Mouse (Mus musculus) liver, embryonic 11.5 days (tissue): ENCODE measurements at regions not wholly inside any gene's neighbourhood (a gene's known extent, or its start where the extent isn't known, plus 50 kb on each side); places are given as distances from the start of the nearest gene placed in this dataset.

Experiments
- ATAC-seq: fragments of 200-750 bp; cut with Nextera tagmentation; replicated peaks from 2 replicates; pipeline ENCODE4 v1.8.0; 2017; ENCODE audit warnings: moderate number of reproducible peaks, mild to moderate bottlenecking, moderate TSS enrichment, moderate library complexity; ENCODE audit not compliant: low FRiP score
- DNase-seq: peaks from one replicate; pipeline ENCODE4 v3.0.0-alpha.2; 2017; ENCODE audit warnings: low spot score
- H3K27ac ChIP-seq: fragments of 300-500 bp; sonication (generic); 2 replicates; pipeline ENCODE4 v1.5.1; 2014; ENCODE audit warnings: mild to moderate bottlenecking, low read depth, low read length, control low read depth
- H3K27me3 ChIP-seq: fragments of 300-500 bp; sonication (generic); replicated peaks from 2 replicates; pipeline ENCODE4 v1.6.1; 2014; ENCODE audit warnings: low read length, mixed read lengths; ENCODE audit not compliant: control insufficient read depth, insufficient read depth
- H3K36me3 ChIP-seq: fragments of 300-500 bp; sonication (generic); 2 replicates; pipeline ENCODE4 v1.6.1; 2014; ENCODE audit warnings: mild to moderate bottlenecking, low read length, moderate library complexity, mixed read lengths; ENCODE audit not compliant: control insufficient read depth, insufficient read depth
- H3K4me1 ChIP-seq: fragments of 300-500 bp; sonication (generic); replicated peaks from 2 replicates; pipeline ENCODE4 v1.6.1; 2014; ENCODE audit warnings: low read length, mixed read lengths; ENCODE audit not compliant: control insufficient read depth, insufficient read depth
- H3K4me2 ChIP-seq: fragments of 300-500 bp; sonication (generic); 2 replicates; pipeline ENCODE4 v1.6.1; 2014; ENCODE audit warnings: mild to moderate bottlenecking, control low read depth, moderate library complexity
- H3K4me3 ChIP-seq: fragments of 300-500 bp; sonication (generic); 2 replicates; pipeline ENCODE4 v1.5.1; 2014; ENCODE audit warnings: low read depth, low read length, control low read depth
- H3K9ac ChIP-seq: fragments of 300-500 bp; sonication (generic); 2 replicates; pipeline ENCODE4 v1.6.1; 2014; ENCODE audit warnings: low read depth, low read length, control low read depth
- H3K9me3 ChIP-seq: fragments of 300-500 bp; sonication (generic); 2 replicates; pipeline ENCODE4 v1.6.1; 2016; ENCODE audit warnings: low read length, inconsistent platforms, mixed read lengths; ENCODE audit not compliant: control insufficient read depth
- WGBS: fragments of 180-500 bp; shearing (Covaris S2); extraction: QIAGEN DNeasy Blood & Tissue Kit; methylation state at CpG from one replicate; pipeline ENCODE4 v1.1.7; 2014; 5-methylcytosine and 5-hydroxymethylcytosine counted together

DNA sequence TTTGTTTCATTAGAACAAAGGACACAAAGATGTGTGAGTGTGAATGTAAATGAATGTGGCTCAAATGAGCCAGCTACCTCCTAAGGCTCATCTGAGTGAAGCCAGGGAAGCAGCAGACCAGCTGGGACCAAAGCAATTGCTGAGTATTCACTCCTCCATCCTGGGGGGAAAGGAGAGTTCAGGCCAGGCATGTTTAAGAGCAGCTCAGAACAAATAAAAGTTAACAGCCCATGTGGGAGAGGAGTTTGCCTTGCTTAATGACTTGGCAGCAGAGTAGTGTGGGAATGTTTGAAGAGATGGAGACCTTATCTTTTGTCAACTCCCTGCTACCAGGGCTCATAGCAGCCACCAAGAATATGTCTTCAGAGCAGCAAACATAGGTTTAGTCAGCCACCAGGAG lies 685.0 kb upstream of the Dpp10 start:
- DNase-seq: no peak
- Histone ChIP-seq H3K9me3 (no peaks in the 10 kb centered on the region), H3K36me3 (no peaks in the 10 kb centered on the region), H3K4me1 (no peaks in the 10 kb centered on the region), H3K27ac (no peak overlapping the region), H3K9ac (no peak overlapping the region), H3K27me3 (no peaks in the 10 kb centered on the region), H3K4me2 (no peak overlapping the region), H3K4me3 (no peak overlapping the region)
- ATAC-seq: no peak

DNA sequence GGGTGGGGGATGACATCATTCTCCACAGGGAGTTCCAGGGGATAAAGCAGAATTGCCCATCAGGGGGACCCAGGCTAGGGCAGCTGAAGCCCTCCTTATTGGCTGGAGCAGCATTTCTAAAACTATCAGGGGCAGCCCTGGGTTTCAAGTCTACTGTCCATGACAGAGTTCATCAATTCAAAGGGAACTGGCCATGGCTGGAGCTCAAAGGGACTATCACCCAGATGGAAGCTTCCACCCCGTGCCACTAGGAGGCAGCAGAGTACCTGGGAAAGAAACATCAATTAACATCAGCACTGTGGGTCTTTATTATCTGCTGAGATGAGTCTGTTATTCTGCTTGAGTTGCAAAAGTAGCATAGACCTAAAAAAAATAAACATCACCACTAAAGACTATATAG lies 672.7 kb upstream of the Dpp10 start:
- H3K36me3 ChIP-seq: no peaks in the 10 kb centered on the region
- ATAC-seq: no peak; the same call in 1 of the 2 replicates
- DNase-seq: no peak
- no peaks in the 10 kb centered on the region for H3K27me3 ChIP-seq
- H3K4me1 ChIP-seq: no peaks in the 10 kb centered on the region
- WGBS: 3% methylated on average over 1 of the region's 1 CpGs
- H3K9ac ChIP-seq: no peak overlapping the region
- no peak overlapping the region for H3K27ac ChIP-seq
- no peaks in the 10 kb centered on the region for H3K9me3 ChIP-seq
- no peak overlapping the region for H3K4me2 ChIP-seq
- H3K4me3 ChIP-seq: no peak overlapping the region

DNA sequence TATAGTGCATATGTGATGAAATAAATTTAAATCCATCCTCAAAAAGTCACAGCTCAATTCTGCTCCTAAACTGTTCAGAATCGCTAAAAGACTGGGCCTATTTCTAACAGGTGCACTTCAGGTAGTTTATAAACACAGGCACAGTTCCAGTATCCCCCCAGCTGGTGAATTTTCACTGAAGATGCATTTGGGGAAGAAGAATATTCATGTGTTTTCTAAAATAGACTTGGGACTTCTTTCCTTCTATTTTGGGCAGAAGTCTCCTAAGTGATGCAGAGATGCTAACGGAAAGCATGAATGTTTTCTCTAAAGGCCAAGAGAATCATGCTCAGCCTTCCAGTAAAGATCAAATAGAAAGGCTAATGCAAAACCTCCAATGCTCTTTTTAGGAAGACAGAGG lies 660.9 kb upstream of the Dpp10 start:
- DNase-seq: no peak
- 72% methylated on average over 2 of the region's 2 CpGs for WGBS
- Histone ChIP-seq H3K9ac (no peak overlapping the region), H3K9me3 (no peaks in the 10 kb centered on the region), H3K4me1 (no peaks in the 10 kb centered on the region), H3K27me3 (no peaks in the 10 kb centered on the region), H3K4me3 (no peak overlapping the region), H3K36me3 (no peaks in the 10 kb centered on the region), H3K4me2 (no peak overlapping the region), H3K27ac (no peak overlapping the region)
- no peak for ATAC-seq

DNA sequence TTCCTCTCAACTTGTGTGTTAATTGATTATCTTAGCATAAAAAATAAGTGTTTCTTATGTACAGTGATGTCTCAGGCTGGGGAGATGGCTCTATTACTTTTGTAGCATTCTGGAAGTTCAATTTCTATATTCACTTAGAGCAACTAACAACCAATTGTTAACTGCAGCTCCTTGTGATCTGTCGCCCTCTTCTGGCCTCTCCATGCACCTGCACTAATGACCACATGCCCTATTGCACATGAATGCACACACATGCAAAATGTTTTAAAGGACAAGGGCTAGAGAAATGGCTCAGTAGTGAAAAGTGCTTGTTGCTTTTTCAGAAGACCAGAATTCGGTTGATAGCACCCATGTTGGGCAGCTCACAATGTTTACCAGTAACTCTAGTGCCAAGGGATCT lies 629.1 kb upstream of the Dpp10 start:
- no peak overlapping the region for H3K4me3 ChIP-seq
- no peaks in the 10 kb centered on the region for H3K36me3 ChIP-seq
- ATAC-seq (no peak), DNase-seq (no peak)
- H3K27me3 ChIP-seq: no peaks in the 10 kb centered on the region
- no peak overlapping the region for H3K27ac ChIP-seq
- H3K9me3 ChIP-seq: no peaks in the 10 kb centered on the region
- H3K9ac ChIP-seq: no peak overlapping the region
- 19% methylated on average over 2 of the region's 2 CpGs for WGBS
- H3K4me1 ChIP-seq: no peaks in the 10 kb centered on the region
- no peak overlapping the region for H3K4me2 ChIP-seq

DNA sequence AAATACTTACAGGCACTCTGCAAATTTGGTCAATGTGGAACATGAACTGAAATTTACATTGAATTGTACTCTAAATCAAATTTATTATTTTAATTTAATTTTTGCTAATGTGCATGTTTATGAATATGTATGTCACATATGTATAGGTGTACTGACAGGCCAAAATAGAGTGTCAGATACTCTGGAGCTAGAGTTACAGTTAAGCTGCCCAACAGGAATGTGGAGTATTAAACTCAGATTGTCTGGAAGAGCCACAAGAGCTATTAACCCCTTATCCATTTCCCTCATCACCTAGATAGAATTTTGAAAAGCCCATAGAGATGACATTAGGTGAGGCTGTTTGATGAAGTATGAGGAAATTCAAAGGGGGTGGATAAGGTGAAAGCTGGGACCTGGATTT lies 607.5 kb upstream of the Dpp10 start:
- Histone ChIP-seq H3K27ac (no peak overlapping the region), H3K36me3 (no peaks in the 10 kb centered on the region), H3K9ac (no peak overlapping the region), H3K4me3 (no peak overlapping the region), H3K4me2 (no peak overlapping the region), H3K4me1 (no peaks in the 10 kb centered on the region), H3K9me3 (no peaks in the 10 kb centered on the region), H3K27me3 (no peaks in the 10 kb centered on the region)
- ATAC-seq (no peak), DNase-seq (no peak)

DNA sequence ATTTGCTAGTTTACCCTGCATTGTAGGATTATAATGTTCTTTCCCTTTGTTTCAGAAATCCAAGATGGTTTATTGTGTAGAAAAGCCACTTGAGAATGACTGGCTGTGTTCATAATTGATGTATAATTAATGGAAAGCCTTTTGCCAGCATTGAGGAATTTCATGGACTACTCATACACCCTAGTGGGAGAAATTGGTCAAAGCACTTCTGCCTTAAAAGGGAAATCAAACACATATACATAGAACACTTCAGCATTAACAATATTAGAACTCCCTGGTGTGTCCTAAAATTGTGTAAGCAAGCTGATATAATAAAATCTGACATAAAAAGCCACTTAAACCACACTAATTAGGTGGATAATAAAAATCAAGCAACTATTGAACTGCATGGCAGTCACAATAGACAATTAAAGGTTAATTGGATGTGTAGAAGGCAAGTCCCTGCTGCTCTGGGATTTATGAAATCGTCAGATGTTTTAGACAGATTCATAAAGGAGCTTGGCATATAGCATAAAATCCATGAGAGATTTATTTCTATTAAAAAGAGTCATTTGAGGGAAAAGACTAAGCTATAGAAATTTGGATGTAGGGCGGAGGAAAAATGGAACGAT lies 607.0 kb upstream of the Dpp10 start:
- DNase-seq: no peak
- Histone ChIP-seq H3K27me3 (no peaks in the 10 kb centered on the region), H3K36me3 (no peaks in the 10 kb centered on the region), H3K4me3 (no peak overlapping the region), H3K9ac (no peak overlapping the region), H3K27ac (no peak overlapping the region), H3K4me2 (no peak overlapping the region), H3K4me1 (no peaks in the 10 kb centered on the region), H3K9me3 (no peaks in the 10 kb centered on the region)
- ATAC-seq: no peak
- WGBS: 84% methylated on average over 3 of the region's 3 CpGs

DNA sequence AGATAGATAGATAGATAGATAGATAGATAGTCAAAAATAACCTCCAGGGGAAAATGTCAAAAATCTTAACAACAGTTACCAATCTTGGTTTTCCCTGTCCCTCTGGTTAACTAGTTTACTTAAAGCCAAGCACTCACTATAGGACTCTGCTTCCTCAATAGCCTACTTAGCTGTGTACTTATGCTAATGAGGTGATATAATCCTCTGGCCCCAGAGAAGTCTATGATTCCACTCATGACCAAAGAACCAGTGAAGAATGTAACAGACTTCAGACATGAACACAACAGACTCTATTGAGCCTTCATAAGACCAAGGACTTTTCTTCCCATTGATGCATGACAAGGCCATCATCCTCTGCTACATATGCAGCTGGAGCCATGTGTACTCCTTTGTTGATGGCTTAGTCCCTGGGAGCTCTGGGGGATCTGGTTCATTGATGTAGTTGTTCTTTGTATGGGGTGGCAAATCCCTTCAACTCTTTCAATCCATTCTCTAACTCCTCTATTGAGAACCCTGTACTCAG lies 589.9 kb upstream of the Dpp10 start:
- H3K9ac ChIP-seq: no peak overlapping the region
- no peak for ATAC-seq
- H3K36me3 ChIP-seq: no peaks in the 10 kb centered on the region
- H3K4me3 ChIP-seq: no peak overlapping the region
- no peak overlapping the region for H3K4me2 ChIP-seq
- H3K27me3 ChIP-seq: no peaks in the 10 kb centered on the region
- H3K9me3 ChIP-seq: no peaks in the 10 kb centered on the region
- no peaks in the 10 kb centered on the region for H3K4me1 ChIP-seq
- H3K27ac ChIP-seq: no peak overlapping the region
- no peak for DNase-seq

DNA sequence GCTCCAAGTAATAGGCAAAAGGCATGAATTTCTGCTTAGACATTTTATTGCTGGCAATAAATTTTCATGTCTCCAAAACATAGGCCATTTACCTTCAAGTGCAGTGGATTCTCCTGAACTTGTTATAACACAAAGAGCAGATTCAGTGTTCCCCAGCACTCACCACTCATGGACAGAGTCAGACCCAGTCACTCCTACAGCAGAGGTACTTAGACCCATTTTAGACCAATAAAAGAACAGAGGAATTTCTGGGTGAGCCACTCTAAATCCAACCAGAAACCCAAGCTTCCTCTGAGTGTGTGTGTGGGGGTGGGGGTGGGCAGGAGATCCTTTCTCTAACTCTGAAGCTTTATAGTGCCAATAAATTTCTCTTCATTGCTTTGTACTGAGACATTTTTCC lies 584.7 kb upstream of the Dpp10 start:
- H3K9me3 ChIP-seq: no peaks in the 10 kb centered on the region
- no peak overlapping the region for H3K4me3 ChIP-seq
- H3K9ac ChIP-seq: no peak overlapping the region
- no peak overlapping the region for H3K4me2 ChIP-seq
- ATAC-seq (no peak), DNase-seq (no peak)
- H3K4me1 ChIP-seq: no peaks in the 10 kb centered on the region
- no peak overlapping the region for H3K27ac ChIP-seq
- H3K36me3 ChIP-seq: no peaks in the 10 kb centered on the region
- no peaks in the 10 kb centered on the region for H3K27me3 ChIP-seq

DNA sequence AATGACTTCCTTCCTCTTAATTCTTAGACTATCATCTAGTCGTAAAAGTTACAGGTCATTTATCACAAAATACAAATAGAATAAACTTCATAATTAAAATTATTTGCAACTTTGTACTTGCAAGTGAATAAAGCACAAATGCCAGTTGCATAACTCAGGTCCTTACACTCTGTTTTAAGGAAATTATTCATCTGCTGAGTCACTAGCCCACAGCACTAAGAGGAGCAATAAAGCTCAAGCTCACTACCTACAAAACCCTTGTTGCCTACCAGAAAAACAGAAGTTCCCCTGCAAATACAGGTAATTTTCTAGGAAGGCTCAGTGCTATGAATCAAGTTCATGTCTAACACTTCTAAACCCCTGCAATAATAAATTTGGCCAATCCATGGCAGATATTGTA lies 539.3 kb upstream of the Dpp10 start:
- no peak for ATAC-seq
- H3K9ac ChIP-seq: no peak overlapping the region
- 89% methylated on average over 1 of the region's 1 CpGs for WGBS
- no peaks in the 10 kb centered on the region for H3K9me3 ChIP-seq
- no peaks in the 10 kb centered on the region for H3K4me1 ChIP-seq
- no peak overlapping the region for H3K4me2 ChIP-seq
- no peaks in the 10 kb centered on the region for H3K36me3 ChIP-seq
- no peak overlapping the region for H3K27ac ChIP-seq
- H3K4me3 ChIP-seq: no peak overlapping the region
- no peaks in the 10 kb centered on the region for H3K27me3 ChIP-seq
- DNase-seq: no peak
